Comparison of ENCODE assay signal across 9 mouse cellular contexts in genomic region chr19:23140689-23141317, GRCm38 (mm10). TPM values are rescaled to one million over a fixed set of nuclear protein-coding genes. Genes with fewer than 3 reads are reported as not detected.
DNase-seq lines count a peak whose midpoint lies in the region; ATAC-seq and TF ChIP-seq lines count a peak whose summit lies in the region.
"Had no signal": no experiment of that assay in that cellular context is flagged by ENCODE, and none has a peak within 500 bp of the region (broad histone marks: within the 10 kb centered on the region; RNA-seq: fewer than 3 reads in every experiment).

Gene Klf9 (plus strand): TSS chr19:23141226.

- no peaks in the 10 kb centered on the region for H3K9me3 ChIP-seq in embryonic facial prominence, embryonic 15.5 days (replicated peaks)
- no peaks in the 10 kb centered on the region for H3K9me3 ChIP-seq in limb, embryonic 12.5 days
- H3K9me3 ChIP-seq in midbrain, embryonic 14.5 days (ENCODE audit: control insufficient read depth, low read length), result no peaks in the 10 kb centered on the region

- H3K27me3 ChIP-seq in embryonic facial prominence, embryonic 15.5 days, result peaks cover 24% of the 10 kb centered on the region
- no peaks in the 10 kb centered on the region for H3K27me3 ChIP-seq in heart, adult 2 months (ENCODE audit: control insufficient read depth, insufficient read depth, low read length)
- no peaks in the 10 kb centered on the region for H3K27me3 ChIP-seq in kidney, adult 2 months (replicated peaks; ENCODE audit: control insufficient read depth, insufficient read depth, low read length)
- peaks cover 64% of the 10 kb centered on the region for H3K27me3 ChIP-seq in limb, embryonic 12.5 days
- peaks cover 43% of the 10 kb centered on the region for H3K27me3 ChIP-seq in midbrain, embryonic 14.5 days (ENCODE audit: control insufficient read depth, insufficient read depth, low read length)
- H3K27me3 ChIP-seq: CH12.LX had no signal

- ATAC-seq in embryonic facial prominence, embryonic 15.5 days (ENCODE audit: insufficient number of reproducible peaks, low FRiP score, low TSS enrichment, low read depth), result peak; percentile 95
- ATAC-seq in limb, embryonic 12.5 days (ENCODE audit: insufficient number of reproducible peaks, insufficient read depth, low FRiP score, low TSS enrichment, low read depth), result peak; percentile 95
- peak; percentile 91 for ATAC-seq in midbrain, embryonic 14.5 days (ENCODE audit: low FRiP score, low TSS enrichment)

- peak within 1 kb of the TSS; percentile 53 for H3K9ac ChIP-seq in embryonic facial prominence, embryonic 15.5 days
- peak within 1 kb of the TSS; percentile 99 for H3K9ac ChIP-seq in heart, adult 2 months (ENCODE audit: low read depth, low read length)
- peak within 1 kb of the TSS; percentile 57 for H3K9ac ChIP-seq in limb, embryonic 12.5 days (replicated peaks)
- H3K9ac ChIP-seq in midbrain, embryonic 14.5 days (replicated peaks; ENCODE audit: low read length), result peak within 1 kb of the TSS; percentile 43

- H3K4me2 ChIP-seq in embryonic facial prominence, embryonic 15.5 days (replicated peaks), result peak within 1 kb of the TSS; percentile 94
- H3K4me2 ChIP-seq in limb, embryonic 12.5 days, result peak within 1 kb of the TSS; percentile 95
- peak within 1 kb of the TSS; percentile 98 for H3K4me2 ChIP-seq in midbrain, embryonic 14.5 days (ENCODE audit: low read length)

- peaks cover 7% of the 10 kb centered on the region for H3K79me2 ChIP-seq in heart, adult 2 months (replicated peaks; ENCODE audit: control insufficient read depth, insufficient read depth, low read length)

- TF ChIP-seq EP300 in heart, adult 2 months (IDR thresholded peaks at IDR 0.05; ENCODE audit: insufficient read depth, low read depth, low read length), result peak; percentile 89

- no peak for TF ChIP-seq POLR2A in bone marrow macrophage, adult 2 months (IDR thresholded peaks at IDR 0.05; ENCODE audit: borderline replicate concordance, low read depth, low read length)
- TF ChIP-seq POLR2A in heart, adult 2 months (IDR thresholded peaks at IDR 0.05; ENCODE audit: insufficient read depth, low read depth, low read length), result peak; percentile 99
- peak; percentile 95 for TF ChIP-seq POLR2A in kidney, adult 2 months (IDR thresholded peaks at IDR 0.05; ENCODE audit: low read depth, low read length)

- peak; percentile 97 for DNase-seq in 3134 (ENCODE audit: extremely low read depth, insufficient read length, low spot score)
- peak; percentile 96 to 98 for DNase-seq in heart, adult 2 months
- peak; percentile 99 for DNase-seq in kidney, adult 2 months
- peak; percentile 91 for DNase-seq in midbrain, embryonic 14.5 days
- peak; percentile 84 to 85 for DNase-seq in spleen, adult 18-20 months

- H3K27ac ChIP-seq in bone marrow macrophage, adult 2 months (ENCODE audit: insufficient read depth, low read depth, low read length), result peak within 1 kb of the TSS; percentile 81
- peak within 1 kb of the TSS; percentile 94 for H3K27ac ChIP-seq in embryonic facial prominence, embryonic 15.5 days (replicated peaks)
- peak within 1 kb of the TSS; percentile 100 for H3K27ac ChIP-seq in heart, adult 2 months
- peak within 1 kb of the TSS; percentile 100 for H3K27ac ChIP-seq in kidney, adult 2 months (ENCODE audit: insufficient read depth, low read depth, low read length)
- peak within 1 kb of the TSS; percentile 64 for H3K27ac ChIP-seq in limb, embryonic 12.5 days
- H3K27ac ChIP-seq in midbrain, embryonic 14.5 days (replicated peaks; ENCODE audit: low read depth, low read length), result peak within 1 kb of the TSS; percentile 55; the same call in 1 of the 2 replicates

- under 1% methylated on average over 52 of the region's 52 CpGs for WGBS in embryonic facial prominence, embryonic 15.5 days
- WGBS in heart, adult 2 months, result under 1% methylated on average over 52 of the region's 52 CpGs
- under 1% methylated on average over 52 of the region's 52 CpGs for WGBS in kidney, adult 2 months
- under 1% methylated on average over 50 of the region's 52 CpGs for WGBS in limb, embryonic 12.5 days
- under 1% methylated on average over 49 of the region's 52 CpGs for WGBS in midbrain, embryonic 14.5 days

- peak within 1 kb of the TSS; percentile 85 for H3K4me3 ChIP-seq in bone marrow macrophage, adult 2 months (ENCODE audit: insufficient read depth, low read length)
- peak within 1 kb of the TSS; percentile 62 for H3K4me3 ChIP-seq in embryonic facial prominence, embryonic 15.5 days (replicated peaks)
- peak within 1 kb of the TSS; percentile 62 for H3K4me3 ChIP-seq in heart, adult 2 months
- H3K4me3 ChIP-seq in kidney, adult 2 months (ENCODE audit: insufficient read depth, low read depth, low read length), result peak within 1 kb of the TSS; percentile 94
- peak within 1 kb of the TSS; percentile 60 for H3K4me3 ChIP-seq in limb, embryonic 12.5 days (replicated peaks)
- H3K4me3 ChIP-seq in midbrain, embryonic 14.5 days (replicated peaks; ENCODE audit: low read depth, low read length), result peak within 1 kb of the TSS; percentile 62

- TF ChIP-seq CTCF in bone marrow macrophage, adult 2 months (IDR thresholded peaks at IDR 0.05; ENCODE audit: low read depth, low read length), result no peak
- no peak for TF ChIP-seq CTCF in heart, adult 2 months (IDR thresholded peaks at IDR 0.05)
- TF ChIP-seq CTCF in kidney, adult 2 months (conservative IDR thresholded peaks at IDR 0.05; ENCODE audit: insufficient read depth, insufficient read length, low read depth, low read length), result no peak

- intact Hi-C loops in heart, adult 2 months (cut with DNase I), result loop anchor here (5.0 kb wide), 1 partner anchor 199 kb away; no protein-coding TSS in a partner anchor

- H3K36me3 ChIP-seq in embryonic facial prominence, embryonic 15.5 days, result no peaks in the 10 kb centered on the region
- peaks cover 18% of the 10 kb centered on the region for H3K36me3 ChIP-seq in heart, adult 2 months (ENCODE audit: control insufficient read depth, insufficient read depth, low read length)
- H3K36me3 ChIP-seq in kidney, adult 2 months (ENCODE audit: control insufficient read depth, insufficient read depth, low read length), result no peaks in the 10 kb centered on the region; the same call in 1 of the 2 replicates
- no peaks in the 10 kb centered on the region for H3K36me3 ChIP-seq in limb, embryonic 12.5 days
- H3K36me3 ChIP-seq in midbrain, embryonic 14.5 days (ENCODE audit: control insufficient read depth, insufficient read depth, low read length), result no peaks in the 10 kb centered on the region

- peaks cover 38% of the 10 kb centered on the region for H3K4me1 ChIP-seq in bone marrow macrophage, adult 2 months (ENCODE audit: control insufficient read depth, insufficient read depth, low read length)
- H3K4me1 ChIP-seq in embryonic facial prominence, embryonic 15.5 days, result peaks cover 36% of the 10 kb centered on the region
- peaks cover 13% of the 10 kb centered on the region for H3K4me1 ChIP-seq in heart, adult 2 months (ENCODE audit: control insufficient read depth, insufficient read depth, low read length)
- peaks cover 11% of the 10 kb centered on the region; the same call in 1 of the 2 replicates for H3K4me1 ChIP-seq in kidney, adult 2 months (ENCODE audit: control insufficient read depth, insufficient read depth, low read length)
- H3K4me1 ChIP-seq in limb, embryonic 12.5 days (replicated peaks), result peaks cover 26% of the 10 kb centered on the region
- peaks cover 18% of the 10 kb centered on the region for H3K4me1 ChIP-seq in midbrain, embryonic 14.5 days (ENCODE audit: control insufficient read depth, insufficient read depth, low read length)

RNA-seq across cellular contexts. Expression of gene Klf9, which starts in this region (rescaled TPM):
- 6.8 and 8.0 TPM in 2 replicates for polyA plus RNA-seq in bone marrow macrophage, adult 2 months (2012; ENCODE audit: insufficient read depth, insufficient read length, missing spikeins)
- polyA plus RNA-seq in embryonic facial prominence, embryonic 15.5 days (2015; fragmentation: Nextera tagmentation; extraction: Ambion mirVana), result 6.9 and 7.5 TPM in 2 replicates
- total RNA-seq in heart, adult 2 months (2021), result 100 to 1,000 TPM; 121 to 142 TPM
- polyA plus RNA-seq in heart, adult 2 months (2012; rRNA removed), result 40.3 and 47.1 TPM in 2 replicates
- 59.3 and 62.3 TPM in 2 replicates for polyA plus RNA-seq in kidney, adult 2 months (2012; rRNA removed)
- 2.2 and 2.7 TPM in 2 replicates for polyA plus RNA-seq in limb, embryonic 12.5 days (2016; fragmentation: Nextera tagmentation; extraction: Ambion mirVana)
- 0.93 and 1.2 TPM in 2 replicates for polyA plus RNA-seq in midbrain, embryonic 14.5 days (2014; fragmentation: Nextera tagmentation; extraction: Ambion mirVana)
- total RNA-seq: CH12.LX had no signal

Comparison
In these comparisons a context has a peak if more than half of its experiments do, and no peak if none do; other contexts are left out.
1. Peak in every context shown above with its lines: DNase-seq, ATAC-seq, H3K4me3 ChIP-seq and H3K27ac ChIP-seq.
2. H3K9ac ChIP-seq: peak in every context shown above with its lines; median percentile 99 in heart, adult 2 months; 57 in limb, embryonic 12.5 days; 53 in embryonic facial prominence, embryonic 15.5 days; 43 in midbrain, embryonic 14.5 days.